Mouse (Mus musculus) myocyte (in vitro differentiated cells): ENCODE data around the gene Pbp2.

Experiments
- E2F4 ChIP-seq: IDR thresholded peaks from one replicate; pipeline ENCODE4 v1.6.1; 2011; ENCODE audit warnings: mild to moderate bottlenecking, control low read depth, moderate library complexity; ENCODE audit not compliant: insufficient read depth
- MAX ChIP-seq: IDR thresholded peaks from one replicate; pipeline ENCODE4 v1.6.1; 2011; ENCODE audit warnings: low read depth, mild to moderate bottlenecking, control low read depth
- POLR2A ChIP-seq: IDR thresholded peaks from one replicate; pipeline ENCODE4 v1.6.1; 2011; ENCODE audit warnings: low read depth, mild to moderate bottlenecking, control low read depth, moderate library complexity; ENCODE audit not compliant: insufficient read length
- POLR2AphosphoS2 ChIP-seq: IDR thresholded peaks from one replicate; pipeline ENCODE4 v1.6.1; 2011; ENCODE audit warnings: low read depth, control low read depth; ENCODE audit not compliant: insufficient read length
- TCF12 ChIP-seq: IDR thresholded peaks from one replicate; pipeline ENCODE4 v1.6.1; 2011; ENCODE audit warnings: mild to moderate bottlenecking, control low read depth; ENCODE audit not compliant: poor library complexity, insufficient read depth, severe bottlenecking
- TCF3 ChIP-seq: IDR thresholded peaks from one replicate; pipeline ENCODE4 v1.6.1; 2011; ENCODE audit warnings: low read depth, control low read depth; ENCODE audit not compliant: insufficient read length
- USF1 ChIP-seq: IDR thresholded peaks from one replicate; pipeline ENCODE4 v1.6.1; 2011; ENCODE audit warnings: low read depth, mild to moderate bottlenecking, control low read depth, moderate library complexity

- TF ChIP-seq POLR2A = peak; percentile 11
- TF ChIP-seq TCF12 = no peak
- no peak for TF ChIP-seq TCF3
- no peak for TF ChIP-seq USF1
- no peak for TF ChIP-seq E2F4
- TF ChIP-seq MAX = no peak
- TF ChIP-seq POLR2AphosphoS2 = no peak
Observed at GRCm38 (mm10) chr6:135323311-135323982, 13.2 kb upstream of the Pbp2 start.
